Mouse (Mus musculus) right cerebral cortex, adult 18-20 months (tissue): ENCODE data around the gene Spata25.

ENCODE experiments used
- DNase-seq: peaks from one replicate; pipeline ENCODE4 v3.0.0; 2022; ENCODE audit warnings: mixed read lengths

Gene Spata25

GRCm38 (mm10) chr2:164850061-164850460 lies 21.7 kb upstream of the Spata25 start:
- DNase-seq, result peak; percentile 33

GRCm38 (mm10) chr2:164845782-164846181 lies 17.4 kb upstream of the Spata25 start:
- no peak for DNase-seq

GRCm38 (mm10) chr2:164835164-164835563 lies 6.8 kb upstream of the Spata25 start:
- no peak for DNase-seq

DNA sequence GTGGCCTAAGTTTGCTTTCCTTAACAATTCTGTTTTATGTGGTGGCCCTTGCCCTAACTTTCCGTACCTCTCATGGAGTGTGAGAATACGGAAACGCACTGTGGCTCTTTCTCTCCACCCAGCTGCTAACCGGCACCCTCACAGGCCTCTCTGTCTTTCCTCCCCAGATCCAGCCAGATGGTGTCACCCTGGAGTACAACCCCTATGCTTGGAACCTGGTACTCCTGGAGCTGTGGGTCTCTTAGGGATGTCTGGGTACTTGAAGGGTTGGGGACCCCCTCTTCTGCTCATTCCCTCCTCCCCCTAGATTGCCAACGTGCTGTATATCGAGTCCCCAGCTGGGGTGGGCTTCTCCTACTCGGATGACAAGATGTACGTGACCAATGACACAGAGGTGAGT lies 6.2 kb upstream of the Spata25 start:
- peak; percentile 39 for DNase-seq

- peak; percentile 92 for DNase-seq
Measured at GRCm38 (mm10) chr2:164833314-164833959, 5.1 kb upstream of the Spata25 start, which contains the start of gene Neurl2. TSS of gene Neurl2 (minus strand) at chr2:164833456.

- DNase-seq, result peak; percentile 83
Measured at GRCm38 (mm10) chr2:164832748-164833301, 4.5 kb upstream of the Spata25 start, which contains the start of gene Ctsa. TSS of gene Ctsa (plus strand) at chr2:164832873.

DNA sequence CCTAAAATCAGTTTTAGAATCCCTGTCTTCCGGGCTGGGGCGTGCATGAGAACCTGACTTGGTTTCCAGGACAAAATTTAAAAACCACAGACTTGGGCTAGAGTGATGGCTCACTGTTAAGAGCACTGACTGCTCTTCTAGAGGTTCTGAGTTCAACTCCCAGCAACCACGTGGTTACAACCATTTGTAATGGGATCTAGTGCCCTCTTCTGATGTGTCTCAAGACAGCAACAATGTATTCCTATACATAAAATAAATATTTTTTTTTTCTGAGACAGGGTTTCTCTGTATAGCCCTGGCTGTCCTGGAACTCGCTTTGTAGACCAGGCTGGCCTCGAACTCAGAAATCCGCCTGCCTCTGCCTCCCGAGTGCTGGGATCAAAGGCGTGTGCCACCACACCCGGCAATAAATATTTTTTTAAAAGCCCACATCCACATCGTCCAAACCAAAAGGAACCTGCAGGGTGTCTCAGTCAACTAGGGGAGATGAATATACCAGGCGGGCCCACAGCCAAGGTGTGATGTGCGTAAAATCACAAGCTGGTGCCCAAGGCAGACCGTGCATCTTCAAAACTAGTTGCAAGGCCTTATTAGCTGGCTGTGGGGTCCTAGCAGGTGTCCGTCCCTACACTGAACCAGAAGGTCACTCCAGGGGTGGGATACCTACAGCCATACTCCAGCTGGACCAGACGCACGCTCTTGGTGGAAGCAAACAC lies 3.9 kb upstream of the Spata25 start:
- DNase-seq, result no peak

DNA sequence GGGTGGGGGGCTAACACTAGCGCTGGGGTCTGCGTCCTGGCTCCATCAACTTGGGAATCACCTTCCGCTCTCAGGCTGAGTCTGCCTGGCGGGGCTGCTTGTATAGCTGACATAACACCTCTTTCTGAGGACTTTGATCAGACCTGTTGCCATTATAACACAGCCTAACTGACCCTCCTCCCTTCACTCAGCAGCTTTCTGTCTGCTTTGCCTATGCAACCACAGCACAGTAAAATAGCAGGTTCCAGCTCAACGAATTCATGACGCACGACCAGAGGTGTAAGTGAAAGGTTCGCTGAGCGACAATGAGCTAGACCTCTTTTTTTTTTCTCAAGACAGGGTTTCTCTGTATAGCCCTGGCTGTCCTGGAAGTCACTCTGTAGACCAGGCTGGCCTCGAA lies 2.7 kb upstream of the Spata25 start:
- DNase-seq, result no peak

GRCm38 (mm10) chr2:164829090-164829489 lies 753 bp upstream of the Spata25 start:
- no peak for DNase-seq

- DNase-seq, result no peak
Measured at GRCm38 (mm10) chr2:164827146-164827850, 1.0 kb downstream of the Spata25 start.

DNA sequence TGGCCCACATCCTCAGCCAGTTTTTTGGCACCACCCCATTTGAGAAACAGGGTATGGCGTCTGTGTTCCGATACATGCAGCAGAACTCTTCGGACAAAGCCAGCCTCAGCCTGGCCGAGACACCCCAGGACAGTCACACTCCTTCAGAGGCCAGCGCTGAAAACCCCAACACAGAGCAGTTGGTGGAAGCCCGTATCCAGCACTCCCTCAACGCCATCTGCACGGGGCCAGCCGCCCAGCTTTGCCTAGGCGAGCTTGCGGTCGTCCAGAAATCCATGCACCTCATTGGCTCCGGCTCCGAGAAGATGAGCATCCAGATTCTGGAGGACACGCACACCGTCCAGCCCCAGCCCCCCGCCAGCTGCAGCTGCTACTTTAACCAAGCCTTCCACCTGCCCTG lies 2.8 kb downstream of the Spata25 start:
- DNase-seq, result no peak

DNA sequence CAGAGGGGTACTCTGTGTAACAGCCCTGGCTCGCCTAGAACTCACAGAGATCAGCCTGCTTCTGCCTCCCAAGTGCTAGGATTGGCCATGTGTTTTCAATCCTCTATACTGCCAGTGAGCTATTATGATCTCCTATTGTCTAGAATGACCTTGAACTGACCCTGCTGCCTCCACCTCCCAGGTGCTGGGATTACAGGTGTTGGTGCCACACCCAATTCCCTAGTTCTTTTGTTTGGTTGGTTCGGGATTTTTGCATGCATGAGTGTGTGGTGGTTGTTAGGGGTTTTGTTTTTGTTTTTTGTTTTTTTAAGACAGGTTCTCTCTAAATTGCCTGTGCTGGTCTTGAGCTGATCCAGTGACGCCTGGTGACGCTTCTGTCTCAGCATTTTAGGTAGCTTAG lies 4.4 kb downstream of the Spata25 start:
- no peak for DNase-seq

- DNase-seq, result peak; percentile 48
Measured at GRCm38 (mm10) chr2:164823181-164823585, 5.2 kb downstream of the Spata25 start.

DNA sequence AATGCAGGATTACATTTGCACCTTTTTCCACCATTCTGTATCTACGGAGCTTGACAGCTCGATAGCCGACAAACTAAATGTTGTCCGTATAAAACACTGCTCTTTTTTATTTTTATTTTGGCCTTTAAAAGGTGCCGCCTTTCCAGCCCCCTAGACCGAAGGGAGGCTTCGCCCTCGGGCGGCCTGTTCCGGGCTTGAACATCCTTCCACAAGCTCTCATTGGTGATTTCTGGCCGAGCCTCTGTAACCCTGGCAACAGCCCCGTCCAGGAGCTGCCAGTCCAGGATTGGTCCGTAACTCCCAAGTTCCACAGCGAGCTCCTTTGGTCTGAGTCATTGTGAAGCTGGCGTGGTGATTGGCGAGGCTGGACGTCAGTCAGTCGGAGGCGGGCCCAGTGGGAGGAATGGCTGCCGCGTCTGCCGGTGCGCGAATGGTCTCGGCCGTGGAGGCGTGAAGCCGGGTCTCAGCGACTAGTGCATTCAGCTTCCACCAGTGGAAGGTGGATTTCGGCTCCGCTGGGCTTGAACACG lies 5.6 kb downstream of the Spata25 start, which contains the start of gene Zswim1:
Gene Zswim1 (plus strand): TSS at position 51 of the 530 bp plus-strand sequence.
- DNase-seq, result peak; percentile 100

DNA sequence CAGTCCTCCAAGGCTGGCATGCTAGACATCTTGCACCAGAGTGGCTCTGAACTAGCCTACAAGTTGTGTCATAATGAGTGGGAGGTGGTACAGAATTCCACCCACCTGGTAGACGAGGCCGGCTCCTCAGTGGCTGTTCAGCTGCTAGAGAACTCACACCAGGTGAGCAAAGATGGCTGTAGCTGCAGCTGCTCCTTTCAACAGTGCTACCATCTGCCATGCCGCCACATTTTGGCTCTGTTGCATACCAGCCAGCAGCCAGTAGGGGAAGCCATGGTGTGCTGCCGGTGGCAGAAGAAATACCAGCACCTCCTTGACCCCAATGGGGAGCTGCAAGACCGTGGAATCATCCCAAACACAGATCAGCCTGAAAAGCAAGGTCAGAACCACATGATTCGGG lies 7.3 kb downstream of the Spata25 start:
- no peak for DNase-seq

DNA sequence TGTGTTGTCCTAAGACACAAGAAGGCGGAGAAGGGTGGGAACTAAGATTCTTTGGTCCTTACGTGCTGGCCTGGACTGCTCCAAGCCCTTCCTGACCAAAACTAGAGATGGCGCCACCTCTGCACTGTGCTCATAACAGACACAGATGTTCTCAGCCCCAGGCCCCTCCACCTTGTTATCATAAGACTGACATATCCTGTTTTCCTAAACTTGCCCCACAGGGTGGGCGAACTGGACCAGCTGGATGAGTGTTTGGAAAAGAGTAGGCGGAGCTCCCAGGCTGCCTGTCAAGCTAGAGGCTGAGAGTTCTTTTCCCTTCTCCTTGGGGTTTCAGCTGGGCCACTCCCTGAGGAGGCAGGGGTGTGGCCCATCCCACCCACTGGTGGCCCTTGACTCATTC lies 10.6 kb downstream of the Spata25 start:
- DNase-seq, result no peak

GRCm38 (mm10) chr2:164817206-164817605 lies 11.1 kb downstream of the Spata25 start:
- DNase-seq, result no peak

DNA sequence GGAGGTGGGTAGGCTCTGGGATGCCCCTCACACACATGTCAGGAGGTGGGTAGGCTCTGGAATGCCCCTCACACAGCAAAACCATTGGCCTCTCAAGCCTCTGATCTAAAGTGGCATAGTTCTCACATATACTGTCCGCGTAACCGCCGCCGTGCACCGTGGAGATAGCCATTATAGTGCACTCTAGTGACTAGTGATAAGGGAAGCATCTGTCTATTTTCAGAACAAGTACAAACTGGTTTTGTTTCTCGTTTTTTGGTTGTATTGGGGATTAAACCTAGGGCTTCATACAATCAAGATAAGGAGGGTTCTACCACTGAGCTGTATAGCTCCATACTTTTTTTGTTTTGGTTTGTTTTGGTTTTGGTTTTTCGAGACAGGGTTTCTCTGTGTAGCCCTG lies 12.5 kb downstream of the Spata25 start:
- DNase-seq, result no peak

DNA sequence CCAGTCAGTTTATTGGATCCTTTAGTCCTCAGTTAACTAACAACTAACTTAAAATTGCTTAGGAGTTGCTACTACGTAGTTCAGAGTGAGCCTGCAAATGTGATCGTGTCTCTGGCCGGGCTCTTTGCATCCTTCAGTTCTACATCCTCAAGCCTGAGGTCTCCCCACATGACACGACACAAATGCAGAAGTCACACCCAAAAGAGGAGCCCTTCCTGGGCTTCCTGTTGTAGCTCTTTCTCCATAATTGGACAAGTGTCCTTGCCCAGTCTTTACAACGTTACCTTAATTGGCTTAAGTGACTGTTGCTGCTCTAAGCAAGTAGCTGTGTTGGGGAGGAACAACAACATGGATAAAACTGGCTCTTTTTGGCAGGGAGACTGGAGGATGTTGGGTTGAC lies 13.0 kb downstream of the Spata25 start:
- DNase-seq, result no peak

DNA sequence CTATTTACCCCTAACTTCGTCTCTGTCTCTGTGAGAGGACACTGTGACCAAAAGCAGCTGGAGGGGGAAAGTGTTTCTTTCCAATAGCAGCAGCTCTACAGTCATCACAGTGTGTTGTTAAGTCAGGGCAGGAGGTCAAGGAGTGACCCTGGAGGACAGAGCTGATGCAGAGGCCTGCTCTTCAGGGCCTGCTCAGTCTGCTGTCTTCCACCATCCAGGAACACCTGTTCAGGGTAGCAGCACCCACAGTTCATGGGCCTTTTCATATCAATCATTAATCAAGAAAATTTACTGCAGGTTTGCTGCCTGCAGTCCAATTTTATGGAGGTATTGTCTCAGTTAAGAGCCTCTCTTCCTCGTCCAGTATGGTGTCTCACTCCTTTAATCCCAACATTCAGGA lies 14.8 kb downstream of the Spata25 start:
- DNase-seq, result no peak

DNA sequence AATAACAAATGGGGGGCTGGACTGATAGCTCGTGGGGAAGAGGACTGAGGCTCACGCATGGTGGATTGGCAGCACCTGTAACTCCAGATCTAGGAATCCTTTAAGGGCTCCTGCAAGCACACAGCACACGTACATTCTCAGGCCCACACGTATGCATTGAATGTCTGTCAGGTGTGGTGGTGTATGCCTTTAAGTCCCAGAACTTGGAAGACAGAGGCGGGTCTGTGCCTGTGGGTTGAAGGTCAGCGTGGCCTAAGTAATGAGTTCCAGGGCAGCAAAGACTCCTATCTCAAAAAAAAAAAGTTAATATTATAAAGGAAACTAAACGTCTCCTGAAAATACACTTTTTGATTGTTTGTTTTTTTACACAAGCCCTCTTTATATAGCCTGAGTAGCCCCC lies 21.7 kb downstream of the Spata25 start:
- no peak for DNase-seq

DNA sequence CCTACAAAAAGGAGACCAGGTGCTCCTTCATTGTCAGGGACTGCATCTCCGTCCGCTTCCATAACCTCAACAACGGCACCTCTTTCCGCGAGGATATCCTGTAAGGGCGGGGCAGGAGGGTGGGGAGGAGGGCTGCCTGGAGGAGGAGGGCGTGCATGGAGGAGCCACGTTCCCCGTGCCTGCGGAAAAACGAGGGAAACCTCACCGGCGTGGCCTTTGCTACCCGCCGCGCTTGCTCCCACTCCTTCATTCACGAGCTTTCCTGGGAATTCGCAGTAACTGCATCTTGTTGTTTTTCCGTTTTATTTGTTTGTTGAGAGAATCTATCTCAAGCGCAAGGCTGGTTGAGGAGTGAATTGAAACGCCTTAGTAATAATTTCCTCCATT lies 23.0 kb downstream of the Spata25 start:
- no peak for DNase-seq
